Mouse (Mus musculus): ENCODE results near the gene Acot1.

DNA sequence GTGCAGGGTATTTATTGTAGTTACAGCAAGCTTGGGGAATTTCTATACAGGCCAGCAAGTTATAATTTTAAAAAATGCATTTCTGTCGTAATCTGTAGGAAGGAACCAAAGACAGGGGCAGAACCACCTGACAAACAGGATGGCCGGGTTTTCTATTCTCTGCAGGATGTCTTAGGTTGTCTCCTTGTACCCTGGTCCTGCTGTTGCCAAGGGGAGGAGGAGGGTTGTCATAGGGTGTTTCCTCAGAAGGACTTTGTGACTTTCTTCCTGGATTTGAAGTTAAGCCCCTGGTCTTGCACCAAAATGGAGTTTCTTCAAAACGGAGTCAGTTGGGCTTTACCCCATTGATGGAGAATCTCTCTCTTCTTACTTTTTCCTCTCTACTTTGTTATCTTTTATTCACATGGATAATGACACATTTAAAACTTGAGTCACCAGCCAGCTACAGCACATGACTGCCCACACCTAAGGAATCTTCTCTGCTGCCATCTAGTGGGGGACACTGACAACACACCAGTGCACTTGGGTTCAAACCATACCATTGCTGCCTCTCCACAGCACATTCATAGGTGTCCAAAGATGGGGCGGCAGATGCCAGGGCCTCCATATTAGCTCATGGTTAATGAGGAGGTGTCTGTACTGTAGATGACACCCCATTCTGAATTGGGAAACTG lies 21.5 kb downstream of the Acot1 start:
- peak; percentile 74 for TF ChIP-seq CTCF (IDR thresholded peaks at IDR 0.05; ENCODE audit: low read depth, low read length)
- no peak for TF ChIP-seq POLR2A (IDR thresholded peaks at IDR 0.05; ENCODE audit: extremely low read depth, insufficient read depth, low read length)

Data from liver, adult 2 months (tissue).